Mouse (Mus musculus) left cerebral cortex, adult 8-10 months (tissue): Measurements from ENCODE around the gene Ghrh. TPM values are rescaled to one million over a fixed set of nuclear protein-coding genes. Genes with fewer than 3 reads are reported as not detected.
A peak's percentile ranks its signal among the peaks of the same experiment; 100 is the strongest.

ENCODE experiments used
- DNase-seq, 2 experiments: peaks; one replicate each; pipeline ENCODE4 v3.0.0; 2022; ENCODE audit warnings: low spot score in 2 of 2
- total RNA-seq, 4 experiments: library from RNA; stranded (reverse); gene quantifications; 2 replicates each; pipeline ENCODE4 v1.2.4; 2022

Gene Ghrh
- total RNA-seq, 4 experiments from 2014 or later, result 0.83 TPM; not detected in 3

GRCm38 (mm10) chr2:157308273-157308917, 38.9 kb downstream of the Ghrh start:
- no peak for DNase-seq

- no peak for DNase-seq
Measured at GRCm38 (mm10) chr2:157307715-157308265, 39.5 kb downstream of the Ghrh start.

- DNase-seq, result no peak
Measured at GRCm38 (mm10) chr2:157306091-157307032, 40.9 kb downstream of the Ghrh start.

- peak in 1 of 2 experiments; percentile 60 for DNase-seq
Measured at GRCm38 (mm10) chr2:157303096-157303495, 44.2 kb downstream of the Ghrh start.

- no peak for DNase-seq
Measured at GRCm38 (mm10) chr2:157300051-157300450, 47.3 kb downstream of the Ghrh start.

- no peak for DNase-seq
Measured at GRCm38 (mm10) chr2:157296105-157296689, 51.1 kb downstream of the Ghrh start.

- peak; percentile 41 to 55 for DNase-seq
Measured at GRCm38 (mm10) chr2:157292093-157292492, 55.2 kb downstream of the Ghrh start.

- no peak for DNase-seq
Measured at GRCm38 (mm10) chr2:157288996-157289395, 58.3 kb downstream of the Ghrh start.

- DNase-seq, result peak in 1 of 2 experiments; percentile 37
Measured at GRCm38 (mm10) chr2:157287542-157287941, 59.8 kb downstream of the Ghrh start.

- no peak for DNase-seq
Measured at GRCm38 (mm10) chr2:157283321-157283720, 64.0 kb downstream of the Ghrh start.

Other genes with a start within 250 kb of the Ghrh start
- gene Samhd1, start 212.2 kb downstream of the Ghrh start, total RNA-seq, result 10 to 100 TPM; 12.8 to 17.0 (median 14.9) TPM
- gene Rbl1, start 143.0 kb downstream of the Ghrh start, total RNA-seq, result 1 to 10 TPM; 1.5 to 2.2 (median 1.9) TPM
- gene Rpn2, start 68.5 kb downstream of the Ghrh start, total RNA-seq, result 100 to 1,000 TPM; 141 to 150 (median 144) TPM
- gene Mroh8, start 68.0 kb downstream of the Ghrh start, total RNA-seq, result 1 to 10 TPM; 1.1 to 1.6 (median 1.4) TPM
- gene Manbal, start 20.1 kb upstream of the Ghrh start, total RNA-seq, result 10 to 100 TPM; 60.3 to 66.1 (median 63.8) TPM
- gene Src, start 70.9 kb upstream of the Ghrh start, total RNA-seq, result 100 to 1,000 TPM; 107 to 122 (median 115) TPM
- 100 to 1,000 TPM; 199 to 269 (median 247) TPM for gene Nnat, start 212.6 kb upstream of the Ghrh start, total RNA-seq
- 100 to 1,000 TPM; 117 to 129 (median 119) TPM for gene Blcap, start 223.8 kb upstream of the Ghrh start, total RNA-seq